16 mouse cellular contexts compared by ENCODE assay signal in the genomic region with DNA sequence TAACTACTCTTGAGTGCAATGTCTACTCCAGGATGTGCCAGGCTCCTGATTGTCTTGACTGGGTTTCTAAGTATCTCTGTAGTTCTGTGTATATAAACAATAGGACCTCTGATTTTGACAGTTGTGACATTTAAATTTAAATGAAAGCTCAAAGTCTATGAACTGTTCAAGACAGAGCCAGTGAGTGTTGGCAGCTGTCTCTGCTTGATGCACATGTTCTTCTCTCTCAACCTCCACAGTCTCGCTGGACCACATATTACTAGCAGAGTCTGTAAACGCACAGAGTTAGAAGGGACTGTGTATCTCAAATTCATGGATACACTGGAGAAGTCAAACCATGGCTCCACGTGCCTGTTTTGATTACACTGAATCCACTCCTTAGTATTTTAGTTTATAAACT.
"Had no signal": no experiment of that assay in that cellular context is flagged by ENCODE, and none has a peak within 500 bp of the region (broad histone marks: within the 10 kb centered on the region; RNA-seq: fewer than 3 reads in every experiment).

No protein-coding gene starts in this region.

- DNase-seq: retina, postnatal 1 day; right cerebral cortex, adult 18-20 months; right cerebral cortex, postnatal 14 days; right cerebral cortex, postnatal 25 days; right cerebral cortex, postnatal 4 days; spleen, adult 18-20 months; thymus, adult 18-20 months; thymus, adult 2 months; thymus, postnatal 14 days; thymus, postnatal 25 days; thymus, postnatal 36 days; thymus, postnatal 4 days had no signal

- H3K9ac ChIP-seq: neural tube, embryonic 13.5 days; neural tube, embryonic 15.5 days; stomach, embryonic 15.5 days had no signal

- H3K27ac ChIP-seq: neural tube, embryonic 13.5 days; neural tube, embryonic 15.5 days; stomach, embryonic 15.5 days; stomach, postnatal 0 days had no signal

- H3K27me3 ChIP-seq: neural tube, embryonic 13.5 days; neural tube, embryonic 15.5 days; stomach, embryonic 15.5 days had no signal

- H3K9me3 ChIP-seq: neural tube, embryonic 13.5 days; neural tube, embryonic 15.5 days; stomach, embryonic 15.5 days had no signal

- H3K36me3 ChIP-seq: neural tube, embryonic 13.5 days; neural tube, embryonic 15.5 days; stomach, embryonic 15.5 days had no signal

- H3K4me1 ChIP-seq: neural tube, embryonic 13.5 days; neural tube, embryonic 15.5 days; stomach, embryonic 15.5 days had no signal

- H3K4me2 ChIP-seq: neural tube, embryonic 13.5 days; neural tube, embryonic 15.5 days; stomach, embryonic 15.5 days had no signal

- H3K4me3 ChIP-seq: neural tube, embryonic 13.5 days; neural tube, embryonic 15.5 days; stomach, embryonic 15.5 days had no signal
